Mouse (Mus musculus) heart, embryonic 13.5 days (tissue): ENCODE data around the gene Lxn. TPM values are rescaled to one million over a fixed set of nuclear protein-coding genes. Genes with fewer than 3 reads are reported as not detected.

Source experiments
- ATAC-seq: fragments of 200-750 bp; cut with Nextera tagmentation; 2 replicates; pipeline ENCODE4 v1.8.0; 2017; ENCODE audit warnings: moderate TSS enrichment; ENCODE audit not compliant: insufficient number of reproducible peaks, low FRiP score, low TSS enrichment; ENCODE audit errors: extremely low read depth
- H3K27ac ChIP-seq: fragments of 300-500 bp; sonication (generic); replicated peaks from 2 replicates; pipeline ENCODE4 v1.5.1; 2015; ENCODE audit warnings: moderate library complexity, mild to moderate bottlenecking, inconsistent platforms
- H3K27me3 ChIP-seq: fragments of 300-500 bp; sonication (generic); replicated peaks from 2 replicates; pipeline ENCODE4 v1.6.1; 2015; ENCODE audit warnings: mild to moderate bottlenecking, inconsistent platforms
- H3K36me3 ChIP-seq: fragments of 300-500 bp; sonication (generic); 2 replicates; pipeline ENCODE4 v1.6.1; 2015; ENCODE audit warnings: mild to moderate bottlenecking, inconsistent platforms
- H3K4me1 ChIP-seq: fragments of 300-500 bp; sonication (generic); 2 replicates; pipeline ENCODE4 v1.6.1; 2015; ENCODE audit warnings: inconsistent platforms
- H3K4me2 ChIP-seq: fragments of 300-500 bp; sonication (generic); 2 replicates; pipeline ENCODE4 v1.6.1; 2015; ENCODE audit warnings: inconsistent platforms, mild to moderate bottlenecking, moderate library complexity
- H3K4me3 ChIP-seq: fragments of 300-500 bp; sonication (generic); 2 replicates; pipeline ENCODE4 v1.5.1; 2015; ENCODE audit warnings: moderate library complexity, mild to moderate bottlenecking, inconsistent platforms
- H3K9ac ChIP-seq: fragments of 300-500 bp; sonication (generic); 2 replicates; pipeline ENCODE4 v1.6.1; 2015; ENCODE audit warnings: inconsistent platforms, mild to moderate bottlenecking, moderate library complexity
- H3K9me3 ChIP-seq: fragments of 300-500 bp; sonication (generic); 2 replicates; pipeline ENCODE4 v1.6.1; 2016; ENCODE audit warnings: inconsistent platforms
- WGBS: fragments of 180-500 bp; shearing (Covaris S2); methylation state at CpG from one replicate; pipeline ENCODE4 v1.1.7; 2015; ENCODE audit warnings: mixed read lengths; 5-methylcytosine and 5-hydroxymethylcytosine counted together
- polyA plus RNA-seq: library from polyadenylated mRNA; unstranded; fragments of >200 nt; fragmentation: Nextera tagmentation; extraction: Ambion mirVana; gene quantifications from 2 replicates; pipeline ENCODE4 v1.2.1, GENCODE M21; 2015

Lxn gene
- polyA plus RNA-seq, 1 experiment from 2014 or later, result 62.4 TPM

- peaks cover 92% of the 10 kb centered on the region for H3K36me3 ChIP-seq
- no peak overlapping the region for H3K27ac ChIP-seq
These were observed 13.0 kb downstream of the Lxn start for GRCm38 (mm10) chr3:67450601-67451210.

GRCm38 (mm10) chr3:67449660-67450059, 14.1 kb downstream of the Lxn start:
- Histone ChIP-seq H3K36me3 (peaks cover 91% of the 10 kb centered on the region), H3K4me2 (no peak overlapping the region), H3K27ac (no peak overlapping the region), H3K9me3 (no peaks in the 10 kb centered on the region), H3K4me3 (no peak overlapping the region), H3K9ac (no peak overlapping the region), H3K4me1 (no peaks in the 10 kb centered on the region), H3K27me3 (no peaks in the 10 kb centered on the region)
- ATAC-seq, result no peak
- 89% methylated on average over 21 of the region's 21 CpGs for WGBS

More at GRCm38 (mm10) chr3:67450601-67451210, 13.0 kb downstream of the Lxn start:
- H3K4me2 ChIP-seq, result no peak overlapping the region
- no peak overlapping the region for H3K4me3 ChIP-seq
- H3K9ac ChIP-seq, result no peak overlapping the region
- ATAC-seq, result no peak
- H3K27me3 ChIP-seq, result no peaks in the 10 kb centered on the region
- WGBS, result 78% methylated on average over 5 of the region's 5 CpGs
- no peaks in the 10 kb centered on the region for H3K9me3 ChIP-seq
- no peaks in the 10 kb centered on the region for H3K4me1 ChIP-seq

GRCm38 (mm10) chr3:67447143-67447542, 16.6 kb downstream of the Lxn start:
- Histone ChIP-seq H3K36me3 (peaks cover 92% of the 10 kb centered on the region), H3K4me3 (no peak overlapping the region)
- 81% methylated on average over 2 of the region's 2 CpGs for WGBS

GRCm38 (mm10) chr3:67434011-67434410, 29.7 kb downstream of the Lxn start:
- ATAC-seq, result no peak
- no peak overlapping the region for H3K9ac ChIP-seq
- no peak overlapping the region for H3K4me3 ChIP-seq
- H3K4me2 ChIP-seq, result no peak overlapping the region
- 89% methylated on average over 6 of the region's 6 CpGs for WGBS
- peaks cover 71% of the 10 kb centered on the region for H3K36me3 ChIP-seq
- H3K9me3 ChIP-seq, result no peaks in the 10 kb centered on the region
- no peak overlapping the region for H3K27ac ChIP-seq
- H3K27me3 ChIP-seq, result no peaks in the 10 kb centered on the region
- peaks cover 10% of the 10 kb centered on the region for H3K4me1 ChIP-seq

More at GRCm38 (mm10) chr3:67447143-67447542, 16.6 kb downstream of the Lxn start:
- no peaks in the 10 kb centered on the region for H3K27me3 ChIP-seq
- ATAC-seq, result no peak
- H3K4me1 ChIP-seq, result no peaks in the 10 kb centered on the region
- H3K27ac ChIP-seq, result no peak overlapping the region
- no peak overlapping the region for H3K9ac ChIP-seq
- no peak overlapping the region for H3K4me2 ChIP-seq
- H3K9me3 ChIP-seq, result no peaks in the 10 kb centered on the region

- Histone ChIP-seq H3K9ac (peak within 1 kb of the TSS; percentile 91), H3K9me3 (peaks cover 12% of the 10 kb centered on the region), H3K4me2 (peak within 1 kb of the TSS; percentile 92), H3K4me3 (peak within 1 kb of the TSS; percentile 96), H3K36me3 (peaks cover 34% of the 10 kb centered on the region), H3K27ac (peak within 1 kb of the TSS; percentile 36; the same call in 1 of the 2 replicates), H3K4me1 (peaks cover 10% of the 10 kb centered on the region), H3K27me3 (no peaks in the 10 kb centered on the region)
- under 1% methylated on average over 24 of the region's 24 CpGs for WGBS
- peak; percentile 81 for ATAC-seq
These were observed 33.7 kb downstream of the Lxn start, which contains the start of gene Gfm1 for GRCm38 (mm10) chr3:67429999-67430380. Gene Gfm1 (plus strand): TSS chr3:67430096.

GRCm38 (mm10) chr3:67429338-67429998, 34.3 kb downstream of the Lxn start:
- Histone ChIP-seq H3K9me3 (peaks cover 12% of the 10 kb centered on the region), H3K27me3 (no peaks in the 10 kb centered on the region), H3K4me3 (peak overlapping the region; percentile 96), H3K9ac (peak overlapping the region; percentile 91), H3K4me2 (peak overlapping the region; percentile 92), H3K27ac (no peak overlapping the region), H3K4me1 (peaks cover 10% of the 10 kb centered on the region), H3K36me3 (peaks cover 30% of the 10 kb centered on the region)
- 31% methylated on average over 8 of the region's 8 CpGs for WGBS
- ATAC-seq, result no peak

Other genes starting within 250 kb of the Lxn start
- 209 and 223 TPM in 2 replicates for gene Mlf1, start 89.8 kb downstream of the Lxn start, polyA plus RNA-seq
- gene Gm17402, start 88.8 kb downstream of the Lxn start, polyA plus RNA-seq, result not detected in 2 replicates
- gene Gfm1, start 33.8 kb downstream of the Lxn start, polyA plus RNA-seq, result 97.6 and 106 TPM in 2 replicates
- gene Rarres1, start 51.6 kb upstream of the Lxn start, polyA plus RNA-seq, result 1.0 and 1.1 TPM in 2 replicates
- gene Mfsd1, start 118.8 kb upstream of the Lxn start, polyA plus RNA-seq, result 39.5 and 40.3 TPM in 2 replicates